Mouse (Mus musculus) heart, embryonic 12.5 days (tissue): ENCODE results near the gene Rps29. TPM values are rescaled to one million over a fixed set of nuclear protein-coding genes. Genes with fewer than 3 reads are reported as not detected.

Source experiments
- ATAC-seq: fragments of 200-750 bp; cut with Nextera tagmentation; 2 replicates; pipeline ENCODE4 v1.8.0; 2017; ENCODE audit warnings: moderate TSS enrichment, moderate library complexity; ENCODE audit not compliant: insufficient number of reproducible peaks, low FRiP score
- H3K27ac ChIP-seq: fragments of 300-500 bp; sonication (generic); 2 replicates; pipeline ENCODE4 v1.5.1; 2016; ENCODE audit warnings: mild to moderate bottlenecking, moderate library complexity; ENCODE audit not compliant: poor library complexity, severe bottlenecking
- H3K27me3 ChIP-seq: fragments of 300-500 bp; sonication (generic); replicated peaks from 2 replicates; pipeline ENCODE4 v1.6.1; 2016; ENCODE audit warnings: mild to moderate bottlenecking, moderate library complexity
- H3K36me3 ChIP-seq: fragments of 300-500 bp; sonication (generic); 2 replicates; pipeline ENCODE4 v1.6.1; 2016; ENCODE audit warnings: mild to moderate bottlenecking, moderate library complexity
- H3K4me1 ChIP-seq: fragments of 300-500 bp; sonication (generic); replicated peaks from 2 replicates; pipeline ENCODE4 v1.6.1; 2016; ENCODE audit warnings: mild to moderate bottlenecking
- H3K4me2 ChIP-seq: fragments of 300-500 bp; sonication (generic); 2 replicates; pipeline ENCODE4 v1.6.1; 2016; ENCODE audit warnings: mild to moderate bottlenecking, moderate library complexity
- H3K4me3 ChIP-seq: fragments of 300-500 bp; sonication (generic); 2 replicates; pipeline ENCODE4 v1.5.1; 2016; ENCODE audit warnings: mild to moderate bottlenecking
- H3K9ac ChIP-seq: fragments of 300-500 bp; sonication (generic); 2 replicates; pipeline ENCODE4 v1.6.1; 2016; ENCODE audit warnings: mild to moderate bottlenecking, moderate library complexity
- H3K9me3 ChIP-seq: fragments of 300-500 bp; sonication (generic); replicated peaks from 2 replicates; pipeline ENCODE4 v1.6.1; 2016; ENCODE audit warnings: mild to moderate bottlenecking, moderate library complexity
- WGBS: fragments of 180-500 bp; shearing (Covaris S2); methylation state at CpG from one replicate; pipeline ENCODE4 v1.1.7; 2016; 5-methylcytosine and 5-hydroxymethylcytosine counted together
- polyA plus RNA-seq: library from polyadenylated mRNA; unstranded; fragments of >200 nt; fragmentation: Nextera tagmentation; extraction: Ambion mirVana; gene quantifications from 2 replicates; pipeline ENCODE4 v1.2.1, GENCODE M21; 2016

Rps29 gene
- polyA plus RNA-seq, 1 experiment from 2014 or later: 1,310 TPM

DNA sequence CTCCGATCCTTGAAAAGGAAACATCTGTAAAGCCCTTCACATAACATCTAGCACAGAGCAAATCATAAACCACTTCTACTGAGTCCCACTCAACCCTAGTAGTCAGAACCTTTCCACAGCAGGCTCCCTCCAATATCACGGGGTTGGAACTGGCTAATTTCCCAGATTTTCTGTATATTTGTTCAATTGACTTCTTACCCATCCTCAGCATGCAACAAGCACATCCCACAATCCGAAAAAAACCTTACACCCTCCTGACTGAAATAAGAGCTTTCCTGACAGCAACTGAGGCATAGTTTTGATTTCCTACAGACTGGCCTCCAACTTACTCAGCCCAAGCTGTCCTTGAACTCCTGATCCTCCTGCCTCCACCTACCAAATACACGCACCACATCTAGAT lies 2.5 kb downstream of the Rps29 start:
- WGBS: 80% methylated on average over 4 of the region's 4 CpGs
- Histone ChIP-seq H3K4me1 (peaks cover 10% of the 10 kb centered on the region), H3K27ac (no peak overlapping the region), H3K27me3 (no peaks in the 10 kb centered on the region), H3K9ac (no peak overlapping the region), H3K4me3 (no peak overlapping the region), H3K9me3 (no peaks in the 10 kb centered on the region), H3K36me3 (peaks cover 22% of the 10 kb centered on the region), H3K4me2 (no peak overlapping the region)
- no peak for ATAC-seq

GRCm38 (mm10) chr12:69155923-69156322 lies 3.1 kb downstream of the Rps29 start:
- WGBS: 81% methylated on average over 2 of the region's 2 CpGs
- no peaks in the 10 kb centered on the region for H3K9me3 ChIP-seq
- H3K4me3 ChIP-seq: no peak overlapping the region
- no peak for ATAC-seq
- H3K9ac ChIP-seq: no peak overlapping the region
- H3K27me3 ChIP-seq: no peaks in the 10 kb centered on the region
- peaks cover 22% of the 10 kb centered on the region for H3K36me3 ChIP-seq
- H3K4me2 ChIP-seq: no peak overlapping the region
- H3K4me1 ChIP-seq: peaks cover 10% of the 10 kb centered on the region
- H3K27ac ChIP-seq: no peak overlapping the region

DNA sequence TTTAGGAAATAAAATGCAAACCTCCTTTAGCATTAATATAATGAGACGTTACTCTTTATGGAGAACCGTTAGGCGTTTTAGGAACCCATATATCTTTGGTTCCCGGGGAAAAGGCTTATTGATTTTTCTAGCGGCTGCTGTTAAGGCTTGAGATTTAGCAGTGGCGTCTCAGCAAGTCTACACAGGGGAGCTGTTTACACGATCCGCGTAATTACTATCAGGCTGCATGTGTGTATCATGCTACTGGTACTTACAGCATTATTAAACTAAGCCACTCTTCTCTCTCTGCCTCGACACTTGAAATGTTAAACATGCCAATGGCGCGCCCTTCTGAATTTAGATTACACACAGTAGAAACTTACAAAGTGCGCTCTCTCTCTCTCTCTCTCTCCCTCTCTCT lies 8.9 kb downstream of the Rps29 start:
- Histone ChIP-seq H3K4me2 (no peak overlapping the region), H3K27ac (no peak overlapping the region), H3K4me3 (no peak overlapping the region), H3K36me3 (no peaks in the 10 kb centered on the region; the same call in 1 of the 2 replicates), H3K27me3 (no peaks in the 10 kb centered on the region), H3K9ac (no peak overlapping the region), H3K9me3 (no peaks in the 10 kb centered on the region), H3K4me1 (no peaks in the 10 kb centered on the region)
- WGBS: 87% methylated on average over 13 of the region's 13 CpGs
- ATAC-seq: no peak

GRCm38 (mm10) chr12:69147166-69147735 lies 11.7 kb downstream of the Rps29 start:
- Histone ChIP-seq H3K27ac (no peak overlapping the region), H3K4me3 (no peak overlapping the region), H3K36me3 (no peaks in the 10 kb centered on the region), H3K4me1 (no peaks in the 10 kb centered on the region), H3K27me3 (no peaks in the 10 kb centered on the region), H3K9ac (no peak overlapping the region), H3K4me2 (no peak overlapping the region), H3K9me3 (no peaks in the 10 kb centered on the region)
- WGBS: 85% methylated on average over 5 of the region's 5 CpGs
- ATAC-seq: no peak

GRCm38 (mm10) chr12:69143460-69143859 lies 15.5 kb downstream of the Rps29 start:
- Histone ChIP-seq H3K9me3 (no peaks in the 10 kb centered on the region), H3K4me2 (no peak overlapping the region), H3K27ac (no peak overlapping the region), H3K36me3 (no peaks in the 10 kb centered on the region), H3K27me3 (no peaks in the 10 kb centered on the region), H3K9ac (no peak overlapping the region), H3K4me3 (no peak overlapping the region), H3K4me1 (no peaks in the 10 kb centered on the region)
- no peak for ATAC-seq
- 71% methylated on average over 6 of the region's 6 CpGs for WGBS

- Histone ChIP-seq H3K4me2 (no peak overlapping the region), H3K27me3 (no peaks in the 10 kb centered on the region), H3K36me3 (no peaks in the 10 kb centered on the region), H3K4me1 (no peaks in the 10 kb centered on the region), H3K9me3 (no peaks in the 10 kb centered on the region), H3K4me3 (no peak overlapping the region), H3K27ac (no peak overlapping the region), H3K9ac (no peak overlapping the region)
- 72% methylated on average over 7 of the region's 7 CpGs for WGBS
- peak; percentile 45; the same call in 1 of the 2 replicates for ATAC-seq
Observed at GRCm38 (mm10) chr12:69139841-69140240, 19.1 kb downstream of the Rps29 start.

DNA sequence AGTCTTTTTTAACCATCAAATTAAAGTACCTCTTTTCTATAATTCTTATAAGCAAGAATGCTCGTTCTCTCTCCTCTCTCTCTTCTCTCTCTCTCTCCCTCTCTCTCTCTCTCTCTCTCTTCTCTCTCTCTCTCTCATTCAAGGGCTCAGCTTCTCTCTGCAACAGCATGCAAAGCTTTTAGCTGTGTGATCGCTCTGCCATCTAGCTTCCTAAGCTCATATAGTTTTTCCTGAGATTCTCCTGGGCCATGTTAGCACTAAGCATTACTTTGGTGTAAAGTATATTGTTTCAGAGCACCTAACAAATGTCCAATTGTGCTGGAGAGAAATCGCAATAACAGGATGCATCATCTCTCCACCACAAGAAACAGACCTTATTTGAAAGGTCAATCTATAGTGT lies 19.8 kb downstream of the Rps29 start:
- WGBS: 85% methylated on average over 3 of the region's 3 CpGs
- ATAC-seq: no peak
- no peak overlapping the region for H3K9ac ChIP-seq
- no peaks in the 10 kb centered on the region for H3K4me1 ChIP-seq
- no peak overlapping the region for H3K27ac ChIP-seq
- no peaks in the 10 kb centered on the region for H3K36me3 ChIP-seq
- no peaks in the 10 kb centered on the region for H3K9me3 ChIP-seq
- no peak overlapping the region for H3K4me2 ChIP-seq
- no peak overlapping the region for H3K4me3 ChIP-seq
- H3K27me3 ChIP-seq: no peaks in the 10 kb centered on the region

DNA sequence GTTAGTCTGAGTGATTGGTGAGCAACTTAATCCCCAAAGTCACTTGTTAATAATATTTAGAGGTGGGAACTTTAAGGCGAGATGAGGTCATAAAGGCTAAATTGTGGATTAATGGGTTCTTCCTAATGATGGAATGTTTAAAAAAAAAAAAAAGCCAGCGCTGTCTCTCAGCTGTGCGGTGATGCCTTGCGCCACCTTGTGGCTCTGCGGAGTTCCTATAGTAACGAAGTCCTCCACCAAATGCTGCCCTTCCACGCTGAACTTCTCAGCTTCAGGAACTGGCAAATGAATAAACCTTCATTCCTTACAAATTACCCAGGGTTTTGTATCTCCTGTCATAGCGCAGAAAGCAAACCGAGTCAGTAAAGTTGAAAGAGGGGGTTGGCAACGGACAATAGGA lies 27.0 kb downstream of the Rps29 start:
- Histone ChIP-seq H3K27ac (no peak overlapping the region), H3K9ac (no peak overlapping the region), H3K4me1 (0 out of 2 replicates have a peak, but pooled peaks cover 5% of the 10 kb centered on the region), H3K4me3 (no peak overlapping the region), H3K36me3 (no peaks in the 10 kb centered on the region), H3K4me2 (no peak overlapping the region), H3K9me3 (no peaks in the 10 kb centered on the region), H3K27me3 (no peaks in the 10 kb centered on the region; the same call in 1 of the 2 replicates)
- WGBS: 11% methylated on average over 10 of the region's 10 CpGs
- no peak for ATAC-seq

DNA sequence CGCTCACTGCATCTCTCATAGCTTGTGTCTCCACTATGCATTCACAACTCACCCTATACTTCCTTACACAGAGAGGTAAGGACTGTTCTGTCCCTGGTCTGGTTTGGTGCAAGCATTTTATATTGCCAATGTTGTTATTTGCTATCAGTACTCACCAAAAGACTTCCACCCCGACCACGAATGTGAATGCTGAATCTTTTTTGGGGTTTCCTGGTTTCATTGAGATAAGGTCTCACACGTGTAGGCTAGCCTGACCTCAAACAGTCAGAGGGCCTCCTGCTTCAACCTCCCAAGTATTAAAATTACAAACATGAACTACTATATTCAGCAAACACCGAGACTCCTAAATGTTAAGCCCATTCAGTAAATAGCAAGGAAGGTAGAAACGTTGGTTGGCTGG lies 27.7 kb downstream of the Rps29 start:
- Histone ChIP-seq H3K9me3 (no peaks in the 10 kb centered on the region), H3K36me3 (no peaks in the 10 kb centered on the region), H3K27me3 (no peaks in the 10 kb centered on the region; the same call in 1 of the 2 replicates), H3K4me2 (no peak overlapping the region), H3K9ac (no peak overlapping the region), H3K27ac (no peak overlapping the region), H3K4me1 (0 out of 2 replicates have a peak, but pooled peaks cover 5% of the 10 kb centered on the region), H3K4me3 (no peak overlapping the region)
- no peak for ATAC-seq
- 67% methylated on average over 6 of the region's 6 CpGs for WGBS

- ATAC-seq: no peak
- no peaks in the 10 kb centered on the region; the same call in 1 of the 2 replicates for H3K27me3 ChIP-seq
- H3K9me3 ChIP-seq: no peaks in the 10 kb centered on the region
- H3K36me3 ChIP-seq: no peaks in the 10 kb centered on the region
- H3K4me3 ChIP-seq: peak overlapping the region; percentile 25
- H3K27ac ChIP-seq: no peak overlapping the region
- peak overlapping the region; percentile 55 for H3K4me2 ChIP-seq
- no peak overlapping the region for H3K9ac ChIP-seq
- 57% methylated on average over 12 of the region's 12 CpGs for WGBS
- H3K4me1 ChIP-seq: 0 out of 2 replicates have a peak, but pooled peaks cover 5% of the 10 kb centered on the region
Observed at GRCm38 (mm10) chr12:69130486-69130885, 28.5 kb downstream of the Rps29 start.

DNA sequence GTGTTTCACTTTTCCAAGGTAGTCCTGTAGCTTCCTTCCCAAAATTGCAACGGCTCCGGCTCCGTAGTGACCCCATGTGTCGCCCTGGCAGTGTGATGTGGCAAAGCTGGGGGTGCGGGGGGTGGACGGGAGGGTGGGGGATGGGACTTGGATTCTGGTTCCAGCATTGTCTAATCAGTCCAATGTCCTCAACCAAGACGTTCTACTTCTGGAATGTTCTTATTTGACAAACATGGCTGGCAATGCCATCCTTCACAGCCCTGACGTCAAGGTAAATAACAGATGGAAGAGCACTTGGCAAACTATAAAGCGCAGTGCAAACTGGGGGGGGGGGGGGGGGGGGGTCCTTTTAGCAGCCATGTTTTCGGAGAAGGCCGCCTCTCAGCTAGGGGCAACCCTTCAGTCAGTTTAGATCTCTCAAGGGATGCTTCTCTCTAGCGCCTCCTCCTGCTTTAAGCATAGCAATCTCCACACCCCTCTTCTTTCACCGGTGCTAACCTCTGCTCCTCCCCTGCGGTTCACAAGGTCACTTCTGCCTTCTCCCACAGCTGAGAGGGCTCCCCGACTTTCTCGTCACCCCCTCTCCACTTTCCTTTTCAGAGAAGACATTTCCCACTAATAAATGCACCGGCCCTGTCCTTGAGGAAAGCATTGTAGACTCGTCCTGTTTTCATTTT lies 29.2 kb downstream of the Rps29 start:
- Histone ChIP-seq H3K9ac (no peak overlapping the region), H3K4me2 (peak overlapping the region; percentile 55), H3K4me1 (0 out of 2 replicates have a peak, but pooled peaks cover 5% of the 10 kb centered on the region), H3K9me3 (no peaks in the 10 kb centered on the region), H3K27ac (no peak overlapping the region), H3K4me3 (peak overlapping the region; percentile 25), H3K36me3 (no peaks in the 10 kb centered on the region), H3K27me3 (no peaks in the 10 kb centered on the region; the same call in 1 of the 2 replicates)
- ATAC-seq: no peak
- whole genome bisulfite sequencing: 38% methylated on average over 15 of the region's 18 CpGs
